Mouse (Mus musculus): ENCODE results near the gene Rnd3.

Rnd3 gene

DNA sequence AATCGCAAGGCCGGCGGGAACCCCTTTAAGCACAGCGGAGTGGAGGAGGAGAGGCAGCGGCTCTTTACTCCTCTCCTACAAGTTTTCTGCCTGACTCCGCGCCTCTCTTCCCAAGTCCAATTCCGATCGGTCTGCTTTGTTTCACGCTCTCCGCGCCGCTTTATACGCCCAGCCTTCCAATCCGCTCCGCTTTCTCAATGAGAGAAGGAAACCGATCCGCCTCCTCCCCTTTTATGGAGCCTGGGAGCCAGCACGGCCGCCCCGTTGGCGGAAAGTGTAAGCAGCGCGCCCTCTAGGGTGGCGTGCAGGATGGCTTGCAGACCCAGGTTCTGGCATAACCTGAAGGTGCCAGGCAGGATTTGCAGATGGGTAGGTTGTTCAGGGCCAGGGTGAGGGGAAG is at the start of gene Rnd3:
Gene Rnd3 (minus strand): TSS at position 137 of the 400 bp plus-strand sequence.
- peak; percentile 98 for DNase-seq (ENCODE audit: low read depth, low spot score)

DNA sequence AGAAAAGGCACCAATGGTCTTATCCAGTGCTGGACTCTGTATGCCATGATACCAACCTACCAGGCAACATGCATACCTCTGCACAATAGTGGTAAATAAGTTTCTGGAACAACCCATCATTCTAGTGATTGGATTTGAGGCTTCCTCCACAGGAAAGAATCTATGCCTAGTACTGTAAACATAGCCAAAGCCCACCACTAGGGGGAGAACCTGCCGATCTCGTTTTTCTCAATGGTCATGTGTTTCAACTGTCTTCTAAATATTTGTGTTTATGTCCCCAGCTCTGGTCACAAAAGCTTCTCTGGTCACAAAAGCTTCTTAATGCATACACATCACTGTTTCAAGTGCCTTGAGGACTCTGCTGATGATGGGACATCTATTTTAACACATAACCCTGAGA is 43.4 kb upstream of the Rnd3 start:
- no peak for DNase-seq (ENCODE audit: low read depth, low spot score)

GRCm38 (mm10) chr2:51185762-51186161 is 36.9 kb upstream of the Rnd3 start:
- no peak for DNase-seq (ENCODE audit: low read depth, low spot score)

- no peak for DNase-seq (ENCODE audit: low read depth, low spot score)
Observed at GRCm38 (mm10) chr2:51182990-51183389, 34.1 kb upstream of the Rnd3 start.

DNA sequence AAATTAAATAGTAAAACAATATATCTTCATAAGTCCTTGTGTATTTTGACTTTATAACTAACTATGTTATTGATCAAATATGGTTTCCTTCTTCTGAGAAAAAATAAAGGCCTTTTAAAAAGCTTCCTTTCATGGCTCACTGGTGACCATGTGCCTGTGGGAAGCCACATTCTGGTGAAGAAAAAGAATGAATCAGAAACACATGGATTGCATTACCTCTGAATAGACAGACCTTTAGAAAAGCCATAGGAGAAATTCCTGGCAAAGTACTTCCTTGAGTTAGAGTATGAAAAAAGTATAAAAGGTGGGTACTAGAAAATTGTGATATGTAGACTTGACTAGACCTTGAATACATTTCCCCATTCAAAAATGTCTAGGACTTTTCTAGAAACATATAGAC is 32.5 kb upstream of the Rnd3 start:
- DNase-seq (ENCODE audit: low read depth, low spot score) = no peak

GRCm38 (mm10) chr2:51179096-51179495 is 30.2 kb upstream of the Rnd3 start:
- no peak for DNase-seq (ENCODE audit: low read depth, low spot score)

GRCm38 (mm10) chr2:51177615-51178014 is 28.7 kb upstream of the Rnd3 start:
- DNase-seq (ENCODE audit: low read depth, low spot score) = no peak

GRCm38 (mm10) chr2:51175276-51175675 is 26.4 kb upstream of the Rnd3 start:
- no peak for DNase-seq (ENCODE audit: low read depth, low spot score)

GRCm38 (mm10) chr2:51161110-51161509 is 12.2 kb upstream of the Rnd3 start:
- no peak for DNase-seq (ENCODE audit: low read depth, low spot score)

DNA sequence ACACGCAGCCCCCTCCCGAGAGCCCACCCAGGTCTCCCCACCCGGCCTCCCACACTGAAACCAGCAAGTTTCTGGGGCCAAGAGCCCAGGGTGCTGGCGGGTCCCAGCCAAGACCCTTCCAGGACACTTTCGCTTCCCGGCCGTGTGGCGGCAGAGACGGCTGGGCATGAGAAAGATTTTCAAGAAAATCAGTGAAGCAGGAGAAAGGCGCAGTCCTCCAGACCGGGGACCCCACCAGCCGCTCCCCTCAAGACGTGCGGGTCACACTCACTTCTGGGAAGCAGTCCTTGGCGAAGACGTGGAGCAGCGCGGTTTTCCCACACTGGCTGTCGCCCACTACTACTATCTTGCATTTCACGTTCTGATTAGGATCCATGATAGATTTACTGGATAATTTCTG is 457 bp downstream of the Rnd3 start:
- no peak for DNase-seq (ENCODE audit: low read depth, low spot score)

DNA sequence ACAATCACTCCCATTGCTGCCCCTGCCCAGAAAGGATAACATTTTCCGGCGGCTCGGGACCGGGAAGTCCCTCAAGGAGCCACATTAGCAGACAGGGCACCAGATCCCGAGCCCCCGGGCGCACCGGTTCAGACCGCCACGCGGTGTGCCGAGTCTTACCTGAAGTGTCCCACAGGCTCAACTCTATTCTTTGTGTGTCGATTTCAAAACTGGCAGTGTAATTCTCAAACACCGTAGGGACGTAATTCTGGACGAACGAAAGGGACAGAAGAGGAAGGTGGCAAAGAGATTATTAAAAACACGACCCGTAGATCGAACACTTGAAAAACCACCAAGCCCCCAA is 875 bp downstream of the Rnd3 start:
- no peak for DNase-seq (ENCODE audit: low read depth, low spot score)

DNA sequence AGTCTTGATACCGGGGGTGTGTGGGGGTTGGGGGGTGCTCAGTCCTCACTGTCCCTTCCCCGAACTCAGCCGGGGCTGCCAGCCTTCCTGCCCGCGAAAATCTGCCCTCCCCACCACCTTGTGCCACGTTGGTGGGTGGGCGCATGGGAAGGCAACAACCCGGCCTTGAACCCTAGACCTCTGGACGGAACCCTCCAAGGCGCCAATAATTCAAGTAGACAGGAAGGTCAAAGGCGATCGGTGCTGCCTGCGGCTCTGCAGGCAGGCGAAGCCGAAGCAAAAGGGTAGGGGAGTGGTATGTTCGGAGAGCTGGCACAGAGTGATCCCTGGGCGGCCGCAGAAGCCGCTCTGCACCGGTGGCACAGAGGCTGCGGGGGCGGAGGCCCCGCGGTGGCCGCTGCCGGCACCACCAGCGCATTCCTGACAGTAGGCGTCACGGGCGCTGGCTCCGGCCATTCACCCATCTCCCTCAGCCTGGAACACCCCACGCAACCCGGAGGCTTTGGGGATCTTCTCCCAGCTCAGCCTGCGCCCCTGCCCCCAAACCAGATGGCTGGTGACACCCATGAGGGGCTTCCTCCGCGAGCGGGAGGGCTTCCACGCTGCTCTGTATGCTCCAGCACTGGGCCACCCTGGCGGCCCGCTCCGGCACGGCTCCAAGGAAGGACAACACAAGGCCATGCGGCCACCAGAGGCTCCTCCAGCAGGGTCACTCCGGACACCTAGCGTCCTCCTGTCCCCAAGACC is 1.4 kb downstream of the Rnd3 start:
- DNase-seq (ENCODE audit: low read depth, low spot score) = peak; percentile 82

- DNase-seq (ENCODE audit: low read depth, low spot score) = peak; percentile 72
Observed at GRCm38 (mm10) chr2:51146871-51147317, 2.0 kb downstream of the Rnd3 start.

DNA sequence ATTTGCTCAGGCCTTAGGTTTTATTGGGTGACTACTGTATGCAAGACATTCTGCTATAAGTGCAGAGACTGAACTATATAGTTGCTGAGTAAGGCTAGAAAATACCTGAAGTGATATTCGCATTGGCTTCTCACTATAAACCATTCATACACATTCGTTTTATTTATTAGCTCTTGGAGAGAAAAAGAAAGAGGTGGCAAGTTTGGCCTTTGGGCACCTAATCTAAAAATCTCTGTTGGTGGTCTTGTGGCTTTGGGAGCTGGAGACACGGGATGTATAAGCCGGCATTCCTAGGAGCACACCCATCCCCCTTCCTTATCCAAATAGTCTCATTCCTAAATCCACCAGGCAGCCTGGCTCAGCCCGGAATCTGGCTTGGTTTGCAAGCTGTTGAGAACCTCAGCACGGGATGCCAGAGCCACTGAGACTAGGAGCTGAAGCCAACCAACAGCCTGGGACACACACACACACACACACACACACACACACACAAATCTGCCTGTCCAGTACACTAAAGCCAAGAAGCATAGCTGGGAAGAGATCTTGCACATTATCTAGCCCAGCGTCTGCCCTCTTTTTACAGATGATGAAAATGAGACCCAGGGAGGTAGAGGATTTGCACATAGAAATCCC is 3.0 kb downstream of the Rnd3 start:
- DNase-seq (ENCODE audit: low read depth, low spot score) = peak; percentile 73

- no peak for DNase-seq (ENCODE audit: low read depth, low spot score)
Observed at GRCm38 (mm10) chr2:51144380-51145120, 4.4 kb downstream of the Rnd3 start.

- DNase-seq (ENCODE audit: low read depth, low spot score) = no peak
Observed at GRCm38 (mm10) chr2:51142422-51142821, 6.5 kb downstream of the Rnd3 start.

GRCm38 (mm10) chr2:51141345-51141744 is 7.6 kb downstream of the Rnd3 start:
- no peak for DNase-seq (ENCODE audit: low read depth, low spot score)

DNA sequence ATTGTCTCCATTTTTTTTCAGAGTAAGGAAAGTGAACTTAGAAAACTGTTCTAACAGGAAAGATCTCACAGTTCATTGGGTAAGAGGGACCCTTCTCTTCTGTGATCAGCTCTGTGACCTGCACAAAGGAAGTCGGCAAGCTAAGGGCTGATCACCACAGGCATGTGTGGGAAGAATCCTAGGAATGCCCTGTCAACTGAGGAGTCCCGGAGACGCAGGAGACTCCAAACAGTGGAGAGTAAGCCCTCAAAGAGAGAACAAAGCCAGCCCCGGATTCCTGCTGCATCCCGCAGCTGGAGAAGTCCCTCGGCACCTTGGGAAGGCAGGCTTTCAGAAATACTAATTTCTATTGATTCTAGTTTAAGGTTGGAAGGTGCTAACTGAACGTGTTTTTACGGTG is 8.4 kb downstream of the Rnd3 start:
- peak; percentile 90 for DNase-seq (ENCODE audit: low read depth, low spot score)

DNA sequence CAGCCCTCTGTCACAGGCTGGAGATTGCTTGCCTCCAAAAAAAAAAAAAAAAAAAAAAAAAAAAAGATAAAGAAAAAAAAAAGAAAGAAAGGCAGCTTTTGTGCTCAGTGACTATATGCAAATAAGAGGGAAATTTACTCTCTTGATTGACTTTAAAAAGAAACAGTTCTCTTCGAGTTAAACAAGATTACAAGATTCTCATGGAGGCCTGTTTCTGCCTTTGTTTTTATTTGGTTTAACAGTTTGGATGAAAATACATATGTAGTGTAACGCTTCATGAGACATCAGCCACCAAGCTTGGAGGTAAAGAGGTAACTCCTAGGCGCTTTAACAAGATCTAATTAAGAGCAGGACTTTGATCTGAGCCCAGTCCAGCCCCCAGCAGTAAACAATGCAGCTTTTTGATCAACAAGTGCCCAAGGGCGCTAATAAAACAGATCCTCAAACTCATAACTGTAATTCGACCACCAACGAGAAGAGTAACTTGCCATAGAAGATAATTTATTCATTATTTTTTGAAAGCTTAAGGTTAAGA is 8.9 kb downstream of the Rnd3 start:
- DNase-seq (ENCODE audit: low read depth, low spot score) = no peak

- DNase-seq (ENCODE audit: low read depth, low spot score) = peak; percentile 89
Observed at GRCm38 (mm10) chr2:51139218-51139911, 9.5 kb downstream of the Rnd3 start.

DNA sequence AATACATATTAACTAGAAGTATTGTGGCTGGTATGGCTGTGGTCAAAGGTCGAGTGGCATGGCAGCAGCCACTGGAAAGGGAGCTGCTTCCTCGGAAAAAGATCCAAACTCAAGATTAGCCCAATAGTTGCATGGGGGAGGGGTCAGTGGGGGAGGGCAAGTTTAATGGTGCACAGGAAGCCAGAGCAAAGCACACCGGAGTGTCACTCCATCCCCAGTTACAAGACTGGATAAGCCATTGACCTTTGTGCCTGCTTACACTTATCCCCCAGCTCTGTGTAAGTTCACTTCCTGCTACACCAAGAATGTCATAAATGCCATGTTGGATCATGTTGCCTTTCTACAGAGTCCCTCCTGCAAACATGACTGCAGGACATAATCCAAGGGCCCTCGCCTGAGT is 11.2 kb downstream of the Rnd3 start:
- no peak for DNase-seq (ENCODE audit: low read depth, low spot score)

DNA sequence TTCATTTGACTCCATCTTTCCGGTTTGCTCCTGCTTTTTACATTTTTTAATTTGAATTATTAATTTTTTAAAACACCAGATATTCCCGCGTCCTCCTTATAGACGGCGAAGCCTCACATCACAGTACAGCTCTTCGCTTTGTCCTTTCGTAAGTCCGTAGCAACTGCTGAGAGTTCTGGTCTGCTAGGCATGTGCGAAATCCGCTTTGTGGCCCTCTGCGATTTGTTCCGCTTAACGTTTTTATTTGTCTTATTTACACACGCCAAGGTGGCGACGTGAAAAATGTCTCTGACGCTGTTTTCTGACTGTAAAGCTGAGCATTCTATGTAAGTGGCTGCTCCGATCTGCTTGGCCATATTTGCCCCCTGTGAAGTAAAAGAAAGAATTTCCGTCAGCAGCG is 16.7 kb downstream of the Rnd3 start:
- no peak for DNase-seq (ENCODE audit: low read depth, low spot score)
